Mouse (Mus musculus): ENCODE measurements around the gene Glb1. TPM values are rescaled to one million over a fixed set of nuclear protein-coding genes. Genes with fewer than 3 reads are reported as not detected.
A peak's percentile ranks its signal among the peaks of the same experiment; 100 is the strongest.
"Not testable (repeated sequence)": the region's sequence is repeated elsewhere in the genome, so short reads cannot be mapped to it uniquely, and the experiment has no call there.

Glb1 gene
- polyA plus RNA-seq (2015; fragmentation: Nextera tagmentation; extraction: Ambion mirVana) = 77.6 and 81.0 TPM in 2 replicates

DNA sequence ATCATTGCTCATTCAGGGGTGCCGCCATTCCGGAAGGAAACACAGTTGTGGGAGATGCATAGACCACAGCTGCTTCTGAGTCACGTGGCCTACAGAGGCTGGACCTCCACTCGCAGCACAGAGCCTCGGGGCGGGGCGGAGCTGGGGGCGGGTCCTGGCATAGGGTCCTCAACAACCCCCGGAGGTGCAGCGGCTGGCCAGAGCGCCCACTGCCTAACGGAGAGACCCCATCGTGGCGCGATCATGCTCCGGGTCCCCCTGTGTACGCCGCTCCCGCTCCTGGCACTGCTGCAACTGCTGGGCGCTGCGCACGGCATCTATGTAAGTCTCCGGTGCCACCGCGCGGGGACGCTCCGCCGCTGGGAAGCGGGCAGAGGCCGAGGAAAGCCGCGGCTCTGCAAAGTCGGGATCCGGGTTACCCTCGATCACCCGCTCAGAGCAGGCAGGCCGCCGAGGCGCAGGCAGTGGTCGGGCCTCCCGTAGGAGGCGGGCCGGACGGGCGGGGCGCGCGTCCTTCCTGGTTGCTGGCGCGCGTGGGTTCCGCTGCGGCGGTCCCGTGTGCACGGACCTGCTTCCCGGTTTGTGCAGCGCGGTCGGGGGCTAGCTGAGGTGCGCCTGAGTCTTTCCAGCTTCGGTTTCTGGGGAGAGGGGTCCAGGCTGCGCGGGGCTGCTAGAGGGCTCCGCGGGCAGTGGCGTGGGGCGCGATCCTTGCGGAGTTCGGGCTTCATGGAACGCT, at the start of gene Glb1, which contains the start of gene Tmppe:
TSS of gene Glb1 (plus strand) at position 128 of the 736 bp plus-strand sequence.
TSS of gene Tmppe (plus strand) at position 157 of the 736 bp plus-strand sequence.
- ATAC-seq (ENCODE audit: low FRiP score, low TSS enrichment) = peak; percentile 99
- WGBS = under 1% methylated on average over 73 of the region's 73 CpGs
- H3K4me3 ChIP-seq (ENCODE audit: low read length) = peak within 1 kb of the TSS; percentile 77

DNA sequence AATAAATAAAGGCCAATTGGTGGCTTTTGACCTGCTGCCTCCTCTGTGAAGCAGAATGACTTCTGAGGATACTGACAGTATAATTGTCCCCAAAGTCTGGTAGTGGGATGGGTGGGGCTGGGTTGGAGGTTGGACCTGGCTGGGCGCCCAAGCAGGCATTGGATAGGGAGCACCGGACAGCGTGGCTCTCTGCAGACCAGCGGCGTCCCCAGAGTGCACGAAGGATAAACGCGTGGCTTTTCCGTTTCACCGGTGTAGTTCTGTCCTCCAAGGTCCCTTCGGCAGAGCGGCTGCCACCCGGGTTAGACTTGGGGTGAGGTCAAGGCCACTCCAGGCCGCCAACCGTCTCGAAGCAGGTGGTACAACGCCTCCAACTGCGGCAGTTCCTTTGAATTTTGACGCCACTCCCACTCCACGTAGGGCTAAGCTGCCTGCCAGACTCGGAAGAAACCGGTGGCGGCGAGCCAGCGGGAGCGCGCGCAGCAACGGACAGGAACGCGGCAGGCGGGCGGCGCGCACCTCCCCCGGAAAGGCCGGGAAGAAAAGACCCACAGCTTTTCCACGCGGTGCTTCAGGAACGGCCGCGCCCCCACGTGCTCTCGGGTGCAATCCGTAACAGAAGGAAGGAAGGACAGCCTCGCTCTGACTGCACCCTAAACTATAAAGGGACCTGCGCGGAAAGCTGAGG, 32.9 kb upstream of the Glb1 start:
- Histone ChIP-seq H3K4me3 (ENCODE audit: low read length) (peak overlapping the region; percentile 51), H3K36me3 (ENCODE audit: insufficient read depth, low read length) (no peaks in the 10 kb centered on the region), H3K27ac (ENCODE audit: low read length) (no peak overlapping the region), H3K9ac (replicated peaks; ENCODE audit: low read length) (peak overlapping the region; percentile 75), H3K4me1 (ENCODE audit: insufficient read depth, low read length) (peaks cover 3% of the 10 kb centered on the region; the same call in 1 of the 2 replicates), H3K27me3 (ENCODE audit: insufficient read depth, low read length) (no peaks in the 10 kb centered on the region), H3K9me3 (ENCODE audit: low read length) (no peaks in the 10 kb centered on the region), H3K4me2 (replicated peaks; ENCODE audit: low read depth, low read length) (peak overlapping the region; percentile 72)
- WGBS = under 1% methylated on average over 48 of the region's 48 CpGs
- peak; percentile 90 for ATAC-seq (ENCODE audit: low FRiP score, low TSS enrichment)

More for the DNA sequence above, at the start of gene Glb1, which contains the start of gene Tmppe:
- Histone ChIP-seq H3K36me3 (ENCODE audit: insufficient read depth, low read length) (peaks cover 28% of the 10 kb centered on the region), H3K4me2 (replicated peaks; ENCODE audit: low read depth, low read length) (peak within 1 kb of the TSS; percentile 64), H3K9ac (replicated peaks; ENCODE audit: low read length) (peak within 1 kb of the TSS; percentile 94), H3K27ac (ENCODE audit: low read length) (peak within 1 kb of the TSS; percentile 94), H3K27me3 (ENCODE audit: insufficient read depth, low read length) (no peaks in the 10 kb centered on the region), H3K4me1 (ENCODE audit: insufficient read depth, low read length) (peaks cover 13% of the 10 kb centered on the region; the same call in 1 of the 2 replicates), H3K9me3 (ENCODE audit: low read length) (peaks cover 15% of the 10 kb centered on the region)

DNA sequence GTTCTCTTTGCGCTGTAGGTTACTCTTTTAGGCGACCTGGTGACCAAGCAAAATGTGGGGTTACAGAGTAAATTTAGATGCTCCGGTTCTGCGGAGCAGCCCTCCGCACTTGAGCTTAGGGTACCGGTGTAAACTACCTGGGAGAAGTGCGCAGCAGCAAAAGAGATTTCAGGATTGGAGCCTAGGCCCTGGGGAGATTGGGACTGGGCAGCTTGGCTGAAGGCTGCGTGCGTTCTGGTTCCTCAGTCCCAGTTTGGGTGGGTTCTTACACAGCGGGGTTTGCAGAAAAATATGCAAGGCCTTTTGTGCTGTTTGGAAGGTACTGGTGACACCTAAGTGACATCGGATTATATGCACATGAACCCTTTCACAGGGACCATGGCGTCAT, 32.4 kb upstream of the Glb1 start:
- Histone ChIP-seq H3K4me3 (ENCODE audit: low read length) (peak overlapping the region; percentile 51), H3K27ac (ENCODE audit: low read length) (no peak overlapping the region), H3K9me3 (ENCODE audit: low read length) (no peaks in the 10 kb centered on the region), H3K36me3 (ENCODE audit: insufficient read depth, low read length) (0 out of 2 replicates have a peak, but pooled peaks cover 5% of the 10 kb centered on the region), H3K4me2 (replicated peaks; ENCODE audit: low read depth, low read length) (peak overlapping the region; percentile 72), H3K4me1 (ENCODE audit: insufficient read depth, low read length) (peaks cover 3% of the 10 kb centered on the region; the same call in 1 of the 2 replicates), H3K27me3 (ENCODE audit: insufficient read depth, low read length) (no peaks in the 10 kb centered on the region), H3K9ac (replicated peaks; ENCODE audit: low read length) (peak overlapping the region; percentile 75)
- peak; percentile 55 for ATAC-seq (ENCODE audit: low FRiP score, low TSS enrichment)
- WGBS = 13% methylated on average over 12 of the region's 12 CpGs

DNA sequence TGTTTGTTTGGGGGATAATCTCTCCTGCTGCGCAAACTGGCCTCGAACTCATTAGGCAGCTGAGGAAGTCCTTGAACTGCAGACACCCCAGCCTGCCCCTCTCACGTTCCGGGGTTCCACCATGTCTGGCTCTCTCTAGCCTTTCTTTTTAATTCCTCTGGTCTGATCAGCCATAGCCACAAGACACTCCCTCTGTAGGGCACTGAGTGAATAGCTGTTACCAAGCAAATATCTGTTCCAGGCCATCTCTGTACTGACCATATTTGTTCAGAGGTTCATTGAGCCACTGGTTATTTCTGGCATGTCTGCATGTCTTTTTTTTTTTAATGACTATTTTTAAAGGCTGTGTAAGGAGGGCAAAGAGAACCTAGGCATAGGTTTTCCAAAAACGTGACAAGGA, 31.5 kb upstream of the Glb1 start:
- H3K9ac ChIP-seq (replicated peaks; ENCODE audit: low read length); ATAC-seq (ENCODE audit: low FRiP score, low TSS enrichment); H3K4me3 ChIP-seq (ENCODE audit: low read length); H3K27me3 ChIP-seq (ENCODE audit: insufficient read depth, low read length); H3K9me3 ChIP-seq (ENCODE audit: low read length); H3K4me1 ChIP-seq (ENCODE audit: insufficient read depth, low read length); H3K36me3 ChIP-seq (ENCODE audit: insufficient read depth, low read length); H3K27ac ChIP-seq (ENCODE audit: low read length); H3K4me2 ChIP-seq (replicated peaks; ENCODE audit: low read depth, low read length): not testable (repeated sequence)
- 68% methylated on average over 5 of the region's 5 CpGs for WGBS

DNA sequence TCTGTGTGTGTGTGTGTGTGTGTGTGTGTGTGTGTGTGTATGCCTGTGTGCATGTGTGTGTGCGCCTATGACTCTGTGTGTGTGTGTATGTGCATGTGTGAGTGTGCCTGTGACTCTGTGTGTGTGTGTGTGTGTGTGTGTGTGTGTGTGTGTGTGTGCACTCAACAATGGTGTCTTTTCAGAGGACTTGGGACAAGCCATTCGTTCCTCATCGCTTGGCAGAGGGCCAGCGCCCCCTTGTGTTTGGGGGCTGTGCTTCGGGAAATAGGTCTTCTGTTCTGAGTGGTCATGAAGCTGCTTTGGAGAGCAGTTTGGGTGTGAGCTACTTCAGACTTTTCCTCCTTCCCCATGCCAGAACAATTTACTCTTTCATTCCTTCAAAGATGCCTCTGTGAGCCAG, 29.2 kb upstream of the Glb1 start:
- not testable (repeated sequence) for ATAC-seq (ENCODE audit: low FRiP score, low TSS enrichment)

DNA sequence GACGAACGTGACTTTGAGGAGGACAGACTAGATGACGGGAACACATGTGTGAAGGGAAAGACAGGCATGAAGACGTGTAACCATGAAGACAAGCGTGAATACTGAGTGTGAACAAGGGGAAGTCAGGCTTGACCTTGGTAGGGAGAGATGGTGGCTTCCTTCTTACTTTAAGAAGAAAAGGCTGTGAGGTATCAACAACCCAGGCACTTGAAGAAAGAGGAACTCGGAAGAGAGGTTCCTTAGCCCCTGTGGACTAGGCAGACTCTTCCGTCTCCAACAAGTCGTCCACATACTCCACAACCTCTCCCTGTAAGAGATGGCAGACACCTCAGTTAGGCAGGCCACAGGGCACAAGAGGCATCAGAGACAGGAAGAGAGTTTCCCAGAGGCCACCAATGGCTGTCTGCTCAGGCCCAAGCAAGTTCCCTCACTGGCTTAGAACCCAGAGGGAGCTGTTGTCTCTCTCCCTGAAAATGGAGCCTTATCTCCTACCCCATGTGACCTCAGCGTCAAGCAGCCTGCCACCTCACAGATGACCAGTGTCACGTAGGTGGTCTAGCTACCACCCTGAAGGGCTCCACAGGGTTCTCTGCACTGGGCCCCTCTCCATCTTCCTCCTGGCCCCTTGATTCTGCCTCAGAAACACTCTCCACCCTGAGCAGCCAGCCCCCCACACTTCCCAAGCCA, 25.5 kb upstream of the Glb1 start:
- WGBS = 88% methylated on average over 10 of the region's 10 CpGs
- peaks cover 47% of the 10 kb centered on the region for H3K36me3 ChIP-seq (ENCODE audit: insufficient read depth, low read length)
- no peak overlapping the region for H3K4me2 ChIP-seq (replicated peaks; ENCODE audit: low read depth, low read length)

More for the DNA sequence above, 29.2 kb upstream of the Glb1 start:
- H3K4me1 ChIP-seq (ENCODE audit: insufficient read depth, low read length); H3K9me3 ChIP-seq (ENCODE audit: low read length); H3K9ac ChIP-seq (replicated peaks; ENCODE audit: low read length); H3K27me3 ChIP-seq (ENCODE audit: insufficient read depth, low read length); H3K27ac ChIP-seq (ENCODE audit: low read length); H3K4me3 ChIP-seq (ENCODE audit: low read length); H3K4me2 ChIP-seq (replicated peaks; ENCODE audit: low read depth, low read length): not testable (repeated sequence)
- H3K36me3 ChIP-seq (ENCODE audit: insufficient read depth, low read length) = peaks cover 21% of the 10 kb centered on the region; the same call in 1 of the 2 replicates
- WGBS = 43% methylated on average over 5 of the region's 5 CpGs

DNA sequence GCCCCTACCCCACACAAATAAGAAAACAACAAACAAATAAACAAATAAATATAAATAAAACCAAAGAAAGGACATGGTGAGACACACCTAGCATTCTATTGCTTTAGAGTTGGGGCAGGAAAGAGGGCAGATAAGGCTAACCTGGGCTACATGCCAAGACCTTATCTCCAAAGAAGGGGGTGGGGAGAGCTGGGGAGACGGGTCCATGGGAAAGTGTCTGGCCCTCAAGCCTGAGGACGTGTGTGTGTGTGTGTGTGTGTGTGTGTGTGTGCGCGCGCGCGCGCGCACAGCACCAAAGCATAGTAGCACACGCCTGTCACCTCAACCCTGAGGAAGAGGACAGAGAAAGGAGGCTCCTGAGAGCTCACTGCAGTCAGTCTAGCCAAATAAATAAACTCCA, 23.7 kb upstream of the Glb1 start:
- no peak for ATAC-seq (ENCODE audit: low FRiP score, low TSS enrichment)
- Histone ChIP-seq H3K4me3 (ENCODE audit: low read length) (no peak overlapping the region), H3K27ac (ENCODE audit: low read length) (no peak overlapping the region), H3K9me3 (ENCODE audit: low read length) (no peaks in the 10 kb centered on the region), H3K36me3 (ENCODE audit: insufficient read depth, low read length) (peaks cover 47% of the 10 kb centered on the region), H3K4me1 (ENCODE audit: insufficient read depth, low read length) (no peaks in the 10 kb centered on the region), H3K9ac (replicated peaks; ENCODE audit: low read length) (no peak overlapping the region), H3K27me3 (ENCODE audit: insufficient read depth, low read length) (no peaks in the 10 kb centered on the region), H3K4me2 (replicated peaks; ENCODE audit: low read depth, low read length) (no peak overlapping the region)
- WGBS = 88% methylated on average over 10 of the region's 10 CpGs

More for the DNA sequence above, 25.5 kb upstream of the Glb1 start:
- no peaks in the 10 kb centered on the region for H3K27me3 ChIP-seq (ENCODE audit: insufficient read depth, low read length)
- H3K9me3 ChIP-seq (ENCODE audit: low read length) = no peaks in the 10 kb centered on the region
- no peak overlapping the region for H3K9ac ChIP-seq (replicated peaks; ENCODE audit: low read length)
- no peak overlapping the region for H3K27ac ChIP-seq (ENCODE audit: low read length)
- no peaks in the 10 kb centered on the region for H3K4me1 ChIP-seq (ENCODE audit: insufficient read depth, low read length)
- ATAC-seq (ENCODE audit: low FRiP score, low TSS enrichment) = no peak
- H3K4me3 ChIP-seq (ENCODE audit: low read length) = no peak overlapping the region

DNA sequence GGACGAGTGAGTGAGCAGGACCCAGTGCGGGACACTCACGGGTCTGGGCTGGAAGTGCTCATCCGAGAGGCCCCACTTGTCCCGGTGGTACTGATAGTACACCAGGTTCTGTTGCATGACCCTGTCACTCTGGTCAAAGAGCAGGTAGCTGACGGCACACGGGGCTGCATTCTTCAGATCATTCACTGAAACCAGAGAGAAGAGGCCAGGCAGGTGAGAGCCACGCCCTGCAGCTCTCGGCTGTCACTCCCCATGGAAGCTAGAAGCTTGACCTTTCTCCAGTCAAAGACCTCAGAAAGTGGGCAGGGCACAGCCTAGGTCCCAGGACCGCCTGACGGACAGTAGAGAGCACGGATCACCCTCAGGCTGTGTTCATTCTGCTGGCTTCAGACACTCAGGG, 21.0 kb upstream of the Glb1 start:
- no peaks in the 10 kb centered on the region for H3K9me3 ChIP-seq (ENCODE audit: low read length)
- 83% methylated on average over 12 of the region's 12 CpGs for WGBS
- no peaks in the 10 kb centered on the region for H3K27me3 ChIP-seq (ENCODE audit: insufficient read depth, low read length)
- no peaks in the 10 kb centered on the region for H3K4me1 ChIP-seq (ENCODE audit: insufficient read depth, low read length)
- H3K27ac ChIP-seq (ENCODE audit: low read length) = no peak overlapping the region
- no peak overlapping the region for H3K4me2 ChIP-seq (replicated peaks; ENCODE audit: low read depth, low read length)
- ATAC-seq (ENCODE audit: low FRiP score, low TSS enrichment) = peak; percentile 62
- H3K36me3 ChIP-seq (ENCODE audit: insufficient read depth, low read length) = peaks cover 60% of the 10 kb centered on the region
- H3K9ac ChIP-seq (replicated peaks; ENCODE audit: low read length) = no peak overlapping the region
- H3K4me3 ChIP-seq (ENCODE audit: low read length) = no peak overlapping the region

DNA sequence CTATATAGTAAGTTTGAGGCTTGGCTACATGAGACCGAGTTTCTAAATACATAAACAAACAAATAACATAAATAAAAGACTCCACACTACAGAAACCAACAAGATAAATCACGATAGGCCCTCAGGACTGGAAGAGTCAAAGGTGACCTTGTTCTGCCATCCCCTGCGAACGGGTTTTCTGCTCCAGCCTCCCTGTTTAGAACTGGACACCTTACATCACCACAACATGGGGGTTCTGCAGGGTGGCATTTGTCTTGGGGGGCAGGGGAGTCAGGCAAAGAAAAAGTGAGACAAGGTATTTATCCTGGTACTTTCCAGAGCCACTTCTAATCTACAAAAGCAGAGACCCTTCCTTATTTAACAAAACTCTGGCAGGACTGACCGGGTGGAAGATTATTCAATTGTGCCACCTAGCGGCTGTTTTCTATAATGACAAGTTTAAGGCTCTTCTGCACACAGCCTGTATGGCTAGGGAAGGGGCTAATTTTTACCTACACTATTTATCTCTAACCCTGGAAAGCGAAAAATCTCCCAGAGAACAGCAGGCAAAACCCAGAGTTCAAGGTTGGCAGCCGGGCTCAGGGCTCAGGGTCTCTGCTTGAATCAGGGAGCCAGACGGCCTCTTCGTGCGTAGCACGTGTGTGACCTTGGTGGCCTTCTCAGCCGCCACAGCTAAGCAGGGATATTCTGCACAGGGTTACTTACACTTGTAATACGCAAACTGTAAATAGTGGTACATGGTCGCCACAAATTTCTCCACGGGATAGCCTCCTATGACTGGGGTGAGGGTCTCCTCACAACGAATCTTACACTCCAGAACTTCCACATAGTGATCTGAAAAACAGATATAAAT, 19.8 kb upstream of the Glb1 start:
- 71% methylated on average over 17 of the region's 17 CpGs for WGBS
- Histone ChIP-seq H3K9ac (replicated peaks; ENCODE audit: low read length) (no peak overlapping the region), H3K4me2 (replicated peaks; ENCODE audit: low read depth, low read length) (no peak overlapping the region), H3K4me1 (ENCODE audit: insufficient read depth, low read length) (no peaks in the 10 kb centered on the region), H3K36me3 (ENCODE audit: insufficient read depth, low read length) (peaks cover 60% of the 10 kb centered on the region), H3K27me3 (ENCODE audit: insufficient read depth, low read length) (no peaks in the 10 kb centered on the region), H3K9me3 (ENCODE audit: low read length) (no peaks in the 10 kb centered on the region), H3K4me3 (ENCODE audit: low read length) (no peak overlapping the region), H3K27ac (ENCODE audit: low read length) (no peak overlapping the region)
- peak; percentile 33; the same call in 1 of the 2 replicates for ATAC-seq (ENCODE audit: low FRiP score, low TSS enrichment)

All from kidney, embryonic 16.5 days (tissue).